Mouse (Mus musculus) inflammation-experienced regulatory T-cells (primary cell): ENCODE results near the gene Ltb4r2. TPM values are rescaled to one million over a fixed set of nuclear protein-coding genes. Genes with fewer than 3 reads are reported as not detected.

ENCODE experiments used
- polyA plus RNA-seq, 2 experiments: library from polyadenylated mRNA; unstranded; fragments of 100-300 nt; shearing (Covaris generic); gene quantifications; one replicate each; pipeline ENCODE4 v1.2.1; 2017

The Ltb4r2 gene
- 1 to 10 TPM in 1 of 2 experiments, under 1 TPM in 1; 0.35 to 1.1 TPM for polyA plus RNA-seq

GRCm38 (mm10) chr14:55761163-55761562, at the start of gene Ltb4r2:
Gene Ltb4r2 (plus strand): TSS chr14:55761428.

GRCm38 (mm10) chr14:55713729-55714122, 47.5 kb upstream of the Ltb4r2 start, which contains the start of gene Tgm1:
Gene Tgm1 (minus strand): TSS chr14:55713926.

DNA sequence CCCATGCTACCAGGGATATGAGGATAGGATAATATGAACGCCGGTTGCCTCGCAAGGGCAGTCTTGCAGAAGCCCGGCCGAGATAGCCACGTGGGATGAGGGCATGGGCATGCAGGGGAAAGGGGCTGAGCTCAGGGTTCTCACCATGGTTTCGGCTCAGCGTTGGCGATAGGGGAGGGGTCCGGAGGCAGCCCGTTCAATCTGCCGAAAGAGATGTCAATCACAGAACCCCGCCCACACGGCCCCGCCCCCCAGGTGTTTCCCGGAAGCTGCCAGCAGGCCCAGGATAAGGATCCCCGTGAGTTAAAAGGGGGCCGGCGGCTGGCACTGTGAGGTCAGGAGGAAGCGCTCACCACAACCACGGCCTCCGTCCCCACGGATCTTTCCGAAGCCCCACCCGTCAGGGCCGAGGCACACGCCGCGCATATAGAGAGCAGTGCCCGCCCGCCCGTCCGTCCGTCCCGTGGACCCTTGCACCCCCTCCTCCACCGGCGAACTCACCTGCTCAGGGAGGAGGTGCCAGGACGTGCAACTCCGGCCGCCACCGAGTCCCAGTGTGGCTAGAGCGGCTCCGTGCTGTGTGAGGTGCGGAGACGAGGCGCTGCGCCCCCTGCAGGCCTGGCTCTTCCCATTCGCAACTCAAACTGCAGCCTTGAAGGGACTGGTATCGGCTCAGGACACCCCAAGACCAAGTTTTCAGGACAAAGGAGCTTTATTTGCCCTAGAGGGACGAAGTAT, 39.4 kb upstream of the Ltb4r2 start, which contains the start of gene Rabggta:
Rabggta (minus strand) TSS at position 564 of the 738 bp plus-strand sequence.

GRCm38 (mm10) chr14:55745180-55745860, 15.9 kb upstream of the Ltb4r2 start, which contains the start of the genes Dhrs1 and Nop9:
Gene Dhrs1 (minus strand): TSS chr14:55745690.
Gene Nop9 (plus strand): TSS chr14:55745693.

GRCm38 (mm10) chr14:55758363-55758784, 2.9 kb upstream of the Ltb4r2 start, which contains the start of gene Cideb:
Gene Cideb (minus strand): TSS chr14:55758458.

GRCm38 (mm10) chr14:55765696-55766095, 4.5 kb downstream of the Ltb4r2 start, which contains the start of gene Ltb4r1:
Gene Ltb4r1 (plus strand): TSS chr14:55765962.

DNA sequence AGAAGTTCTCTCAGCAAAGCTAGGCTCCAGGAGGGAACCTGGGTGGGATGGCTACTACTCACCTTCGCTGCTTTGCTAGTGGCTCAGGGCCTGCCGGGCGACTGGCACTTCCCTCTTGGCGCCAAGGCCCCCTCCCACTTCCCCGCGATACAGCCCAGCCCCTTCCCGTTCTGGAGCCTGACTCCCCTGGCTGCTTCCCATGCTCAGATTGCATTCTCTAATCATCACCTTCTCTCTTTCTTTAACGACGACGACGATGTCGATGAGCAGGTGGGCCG, 22.7 kb downstream of the Ltb4r2 start, which contains the start of gene Adcy4:
Adcy4 (minus strand) TSS at position 138 of the 278 bp plus-strand sequence.

DNA sequence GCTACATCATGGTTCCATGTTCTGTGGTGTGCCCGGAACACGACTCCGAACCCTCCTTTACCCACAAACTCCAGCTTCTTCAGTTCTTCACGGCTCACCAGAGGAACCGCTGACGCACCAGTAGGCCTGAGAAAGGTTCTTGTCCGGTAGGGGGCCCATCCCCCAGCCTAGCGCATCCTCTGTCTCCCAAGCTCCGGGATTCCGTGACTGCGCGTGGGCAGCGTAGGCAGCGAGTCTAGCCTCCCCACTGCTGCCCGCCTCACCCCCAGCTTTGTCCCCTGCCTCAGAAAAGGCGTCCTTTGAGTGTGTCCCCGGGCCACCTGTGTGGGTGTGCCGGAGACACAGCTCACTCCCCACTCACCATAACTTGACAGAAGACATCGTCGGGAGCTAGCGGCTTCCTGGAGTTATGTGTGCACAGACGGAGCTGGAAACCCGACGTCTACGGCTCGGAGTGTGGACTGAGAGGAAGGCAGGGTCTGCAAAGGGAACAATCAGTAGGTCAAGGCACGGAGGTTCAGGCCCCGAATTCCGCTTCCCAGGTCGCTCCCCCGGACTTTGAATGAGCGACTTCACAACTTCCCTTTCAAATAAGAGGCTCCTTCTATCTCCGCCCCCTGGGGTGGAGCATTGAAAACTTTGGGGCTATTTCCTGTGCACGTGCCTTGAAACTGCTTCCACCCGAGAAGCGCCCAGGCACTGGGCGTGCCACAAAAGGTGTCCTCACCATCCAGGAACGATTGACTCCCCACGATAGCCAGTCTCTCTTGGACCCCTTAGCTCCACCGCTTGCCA, 27.2 kb downstream of the Ltb4r2 start, which contains the start of gene Ripk3:
Ripk3 (minus strand) TSS at position 610 of the 795 bp plus-strand sequence.

Other genes with a start within 250 kb of the Ltb4r2 start
- 1 to 10 TPM in 1 of 2 experiments, under 1 TPM in 1; 0.36 to 1.6 TPM for gene Nrl, start 236.4 kb upstream of the Ltb4r2 start, polyA plus RNA-seq
- gene Pck2, start 221.2 kb upstream of the Ltb4r2 start, polyA plus RNA-seq = 10 to 100 TPM; 21.5 to 51.6 TPM
- gene Dcaf11, start 201.4 kb upstream of the Ltb4r2 start, polyA plus RNA-seq = 100 to 1,000 TPM; 141 to 145 TPM
- gene A730061H03Rik, start 201.0 kb upstream of the Ltb4r2 start, polyA plus RNA-seq = 1 to 10 TPM; 4.4 to 6.9 TPM
- not detected for gene Fitm1, start 185.8 kb upstream of the Ltb4r2 start, polyA plus RNA-seq
- 1,000 to 10,000 TPM; 1,004 to 1,125 TPM for gene Psme1, start 183.3 kb upstream of the Ltb4r2 start, polyA plus RNA-seq
- 10 to 100 TPM; 32.7 to 34.1 TPM for gene Emc9, start 176.1 kb upstream of the Ltb4r2 start, polyA plus RNA-seq
- gene Psme2, start 170.3 kb upstream of the Ltb4r2 start, polyA plus RNA-seq = 100 to 1,000 TPM; 686 to 830 TPM
- gene Rnf31, start 169.7 kb upstream of the Ltb4r2 start, polyA plus RNA-seq = 10 to 100 TPM; 61.0 to 75.2 TPM
- 100 to 1,000 TPM; 149 to 175 TPM for gene Irf9, start 157.9 kb upstream of the Ltb4r2 start, polyA plus RNA-seq
- 10 to 100 TPM in 1 of 2 experiments, 1 to 10 TPM in 1; 2.7 to 16.9 TPM for gene Rec8, start 143.4 kb upstream of the Ltb4r2 start, polyA plus RNA-seq
- gene Ipo4, start 125.5 kb upstream of the Ltb4r2 start, polyA plus RNA-seq = 10 to 100 TPM; 50.2 to 65.2 TPM
- 1 to 10 TPM; 1.4 to 3.0 TPM for gene Gm49378, start 123.5 kb upstream of the Ltb4r2 start, polyA plus RNA-seq
- gene Tm9sf1, start 117.6 kb upstream of the Ltb4r2 start, polyA plus RNA-seq = 10 to 100 TPM; 73.1 to 82.7 TPM
- 1 to 10 TPM; 1.4 to 2.1 TPM for gene Tssk4, start 111.2 kb upstream of the Ltb4r2 start, polyA plus RNA-seq
- 100 to 1,000 TPM in 1 of 2 experiments, 10 to 100 TPM in 1; 97.3 to 101 TPM for gene Mdp1, start 100.9 kb upstream of the Ltb4r2 start, polyA plus RNA-seq
- 10 to 100 TPM; 41.6 to 61.3 TPM for gene Gmpr2, start 89.5 kb upstream of the Ltb4r2 start, polyA plus RNA-seq
- 100 to 1,000 TPM; 358 to 380 TPM for gene Nedd8, start 89.3 kb upstream of the Ltb4r2 start, polyA plus RNA-seq
- gene Tinf2, start 79.6 kb upstream of the Ltb4r2 start, polyA plus RNA-seq = 10 to 100 TPM; 57.8 to 66.2 TPM
- under 1 TPM; 0.14 to 0.76 TPM for gene Tgm1, start 47.5 kb upstream of the Ltb4r2 start, polyA plus RNA-seq
- gene Rabggta, start 39.2 kb upstream of the Ltb4r2 start, polyA plus RNA-seq = 10 to 100 TPM; 54.5 to 89.6 TPM
- gene Dhrs1, start 15.7 kb upstream of the Ltb4r2 start, polyA plus RNA-seq = 10 to 100 TPM; 21.9 to 45.9 TPM
- 10 to 100 TPM; 45.0 to 53.1 TPM for gene Nop9, start 15.7 kb upstream of the Ltb4r2 start, polyA plus RNA-seq
- gene Cideb, start 3.0 kb upstream of the Ltb4r2 start, polyA plus RNA-seq = not detected
- gene Ltb4r1, start 4.5 kb downstream of the Ltb4r2 start, polyA plus RNA-seq = 10 to 100 TPM in 1 of 2 experiments, 1 to 10 TPM in 1; 1.2 to 10.9 TPM
- gene Adcy4, start 22.7 kb downstream of the Ltb4r2 start, polyA plus RNA-seq = under 1 TPM; 0.04 to 0.45 TPM
- 10 to 100 TPM; 62.4 to 75.6 TPM for gene Ripk3, start 27.4 kb downstream of the Ltb4r2 start, polyA plus RNA-seq
- 1 to 10 TPM in 1 of 2 experiments, not detected in 1; 1.6 TPM for gene Nfatc4, start 61.7 kb downstream of the Ltb4r2 start, polyA plus RNA-seq
- gene Nynrin, start 92.6 kb downstream of the Ltb4r2 start, polyA plus RNA-seq = 1 to 10 TPM in 1 of 2 experiments, under 1 TPM in 1; 0.22 to 1.5 TPM
- gene Cbln3, start 123.0 kb downstream of the Ltb4r2 start, polyA plus RNA-seq = under 1 TPM; 0.33 to 0.48 TPM
- 10 to 100 TPM; 67.6 to 78.9 TPM for gene Khnyn, start 123.5 kb downstream of the Ltb4r2 start, polyA plus RNA-seq
- gene Sdr39u1, start 138.9 kb downstream of the Ltb4r2 start, polyA plus RNA-seq = 10 to 100 TPM; 72.3 to 79.5 TPM
- not detected for gene Cma1, start 183.2 kb downstream of the Ltb4r2 start, polyA plus RNA-seq
- gene Cma2, start 189.6 kb downstream of the Ltb4r2 start, polyA plus RNA-seq = not detected